Mouse (Mus musculus) liver, adult (tissue): ENCODE results near the gene Stim1.

Source experiments
- GATA4 ChIP-seq: IDR thresholded peaks from 2 replicates; pipeline ENCODE4 v1.6.1; 2014; ENCODE audit warnings: mild to moderate bottlenecking, low read length; ENCODE audit not compliant: insufficient replicate concordance

The Stim1 gene

DNA sequence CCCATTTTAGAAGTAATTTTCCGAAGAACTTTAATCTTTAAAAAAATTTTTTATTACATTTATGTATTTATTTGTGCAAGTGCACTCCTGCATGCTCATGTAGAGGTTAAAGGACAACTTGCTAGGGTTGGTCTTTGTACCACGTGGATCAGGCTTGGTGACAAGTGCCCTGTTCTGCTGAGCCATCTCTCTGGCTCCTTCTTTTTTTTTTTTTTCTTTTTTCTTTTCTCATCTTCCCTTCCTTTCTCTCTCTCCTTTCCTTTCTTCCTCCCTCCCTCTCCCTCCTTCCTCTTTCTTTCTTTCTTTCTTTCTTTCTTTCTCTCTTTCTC lies 45.9 kb downstream of the Stim1 start:
- TF ChIP-seq GATA4, result no peak

DNA sequence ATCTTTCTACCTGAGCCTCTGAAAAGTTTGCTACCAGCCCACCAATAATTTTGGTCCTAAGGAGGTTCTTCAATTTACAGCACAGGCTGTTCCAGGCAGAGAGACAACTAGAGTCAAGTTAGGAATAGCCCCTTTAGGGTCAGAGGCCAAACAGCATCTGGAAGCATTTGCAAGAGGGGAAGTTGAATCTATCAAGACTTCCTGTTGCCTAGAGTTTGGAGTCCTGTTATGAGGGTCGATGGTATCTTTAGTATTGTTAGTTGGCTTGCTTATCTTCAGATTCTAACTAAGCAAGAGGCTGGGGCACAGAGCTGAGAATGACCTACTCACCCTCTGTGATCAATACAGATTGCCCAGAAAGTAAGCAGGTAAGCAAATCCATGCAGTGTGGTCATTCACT lies 46.5 kb downstream of the Stim1 start:
- TF ChIP-seq GATA4, result peak; percentile 43; the same call in 1 of the 2 replicates

DNA sequence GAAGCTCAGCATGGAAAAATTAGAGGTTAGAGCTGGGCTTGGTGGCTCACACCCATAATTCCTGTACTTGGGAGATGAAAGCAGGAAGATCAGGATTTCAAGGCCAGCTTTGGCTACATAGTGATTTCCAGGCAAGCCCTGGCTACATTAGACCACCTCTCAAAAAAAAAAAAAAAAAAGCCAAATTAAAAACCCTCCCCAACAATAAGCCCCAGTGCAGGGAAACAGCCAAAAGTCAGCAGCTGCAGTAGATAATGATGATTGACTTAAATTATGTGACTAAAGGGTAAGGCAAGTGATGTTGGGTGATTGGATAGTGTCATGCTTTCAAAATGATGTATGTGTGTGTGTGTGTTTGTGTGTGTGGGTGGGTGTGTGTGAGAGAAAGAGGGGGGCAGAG lies 47.3 kb downstream of the Stim1 start:
- no peak for TF ChIP-seq GATA4

DNA sequence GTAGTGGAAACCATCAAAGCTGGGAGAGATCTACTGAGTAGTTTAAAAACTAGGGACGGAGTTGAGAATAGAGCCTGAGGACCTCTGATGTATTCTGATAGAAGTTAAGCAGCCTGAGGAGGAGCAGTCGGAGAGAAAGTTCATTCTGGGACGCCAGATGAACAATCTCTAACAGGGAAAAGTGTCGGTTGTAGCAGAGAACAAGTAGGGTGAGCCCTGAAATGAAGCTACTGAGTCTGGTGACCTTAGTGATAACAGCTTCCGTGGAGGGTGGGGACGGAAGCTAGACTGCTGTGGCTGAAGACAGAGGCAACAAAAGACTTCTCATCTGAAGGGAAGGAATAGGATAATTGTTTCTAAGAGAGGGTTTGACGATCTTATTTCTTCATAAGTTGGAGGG lies 47.8 kb downstream of the Stim1 start:
- peak; percentile 73; the same call in 1 of the 2 replicates for TF ChIP-seq GATA4

DNA sequence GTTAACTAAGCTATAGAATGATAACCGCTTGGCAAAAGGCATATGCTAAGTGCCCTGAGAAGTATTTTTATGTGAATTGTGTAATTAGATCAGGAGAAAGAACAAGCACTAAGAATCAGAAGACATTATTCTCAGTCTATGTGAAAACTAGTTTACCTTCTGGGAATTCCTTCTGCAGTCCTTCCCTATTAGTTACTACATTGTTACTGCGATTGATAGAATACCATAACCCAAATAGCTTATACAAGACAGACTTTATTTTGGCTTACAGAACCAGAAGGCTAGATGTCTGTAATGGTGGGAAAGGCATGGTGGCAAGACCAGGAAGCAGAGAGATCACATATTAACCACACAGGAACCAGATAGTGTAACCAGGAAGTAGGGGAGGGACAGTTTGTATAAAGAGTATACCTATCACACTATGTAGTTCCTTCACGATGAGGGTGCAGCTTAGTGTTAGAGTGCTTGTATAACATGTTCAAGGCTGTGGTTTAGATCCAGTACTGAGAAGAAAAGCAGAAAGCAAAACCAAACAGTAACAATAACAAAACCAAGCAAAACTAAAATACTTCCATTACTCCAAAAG lies 50.1 kb downstream of the Stim1 start:
- no peak for TF ChIP-seq GATA4

DNA sequence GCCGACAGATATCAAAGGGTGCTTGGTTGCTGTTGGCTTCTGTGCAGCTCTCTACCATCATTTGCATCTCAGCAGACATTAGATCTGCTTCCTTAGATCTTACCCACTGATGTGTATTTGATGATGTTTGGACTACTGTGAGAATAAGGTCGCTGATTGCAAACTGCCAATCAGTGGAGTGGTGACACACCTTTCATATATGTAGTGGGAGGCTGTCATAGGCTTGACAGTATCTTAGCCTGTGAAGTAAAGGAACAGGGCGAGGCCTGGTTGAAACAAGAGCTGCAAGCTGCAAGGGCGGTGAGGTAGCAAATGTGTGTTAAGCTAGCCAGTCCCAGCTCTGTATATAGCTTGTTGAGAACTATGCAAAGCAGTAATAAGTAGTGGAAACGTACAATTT lies 54.5 kb downstream of the Stim1 start:
- no peak for TF ChIP-seq GATA4

DNA sequence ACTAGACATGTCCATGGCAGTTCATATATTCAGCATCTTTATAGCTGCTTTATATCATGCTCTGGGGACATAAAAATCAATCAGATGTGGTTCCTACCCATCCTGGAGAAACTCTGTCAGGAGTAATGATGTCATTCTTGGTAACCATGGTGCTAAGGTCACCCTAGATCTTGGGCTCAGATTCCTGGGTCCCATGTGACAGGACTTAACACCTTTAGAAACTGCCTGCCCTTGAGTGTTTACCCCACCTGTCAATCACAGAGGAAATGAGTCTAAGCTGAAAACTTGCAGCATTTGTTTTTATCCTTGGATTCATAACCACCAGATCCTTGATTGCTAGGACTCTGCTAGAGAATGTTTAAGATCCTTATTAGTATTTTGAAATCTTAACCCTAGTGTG lies 58.7 kb downstream of the Stim1 start:
- no peak for TF ChIP-seq GATA4

DNA sequence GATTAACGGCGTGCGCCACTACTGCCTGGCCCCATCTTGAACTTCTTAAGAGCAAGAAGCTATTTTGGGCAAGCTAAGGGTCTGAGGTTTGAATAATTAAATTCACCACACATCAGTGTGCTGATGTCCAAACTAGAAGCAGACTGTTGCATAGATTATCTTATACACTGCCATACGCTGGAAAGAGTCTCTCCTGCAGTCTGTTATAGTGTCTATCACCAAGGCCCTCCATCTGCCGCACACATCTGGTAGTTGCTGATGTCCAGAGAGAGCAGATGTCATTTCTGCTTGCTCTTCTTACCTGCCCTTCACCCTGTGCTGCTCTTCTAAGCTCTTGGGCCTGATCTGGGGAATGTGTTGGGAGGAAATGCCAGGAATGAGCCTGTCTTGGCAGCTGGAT lies 62.7 kb downstream of the Stim1 start:
- TF ChIP-seq GATA4, result no peak

DNA sequence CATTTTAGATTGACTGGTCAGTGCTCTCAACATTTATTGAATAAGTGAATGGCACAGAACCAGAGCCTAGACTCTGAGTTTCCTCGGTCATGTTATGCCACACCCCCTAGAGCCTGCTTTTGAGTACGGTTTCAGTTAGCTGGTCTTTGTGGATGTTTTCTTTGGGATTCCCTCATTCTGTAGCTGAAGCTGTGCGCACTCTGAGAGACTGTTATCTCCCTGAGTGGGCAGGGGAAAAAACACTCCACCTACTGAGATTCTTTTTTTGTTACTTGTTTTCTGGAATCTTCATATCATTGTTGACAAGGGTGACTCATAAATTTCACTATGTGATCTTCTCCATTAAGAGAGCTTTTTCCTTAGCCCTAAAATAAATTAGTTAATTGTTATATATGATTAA lies 63.9 kb downstream of the Stim1 start:
- no peak for TF ChIP-seq GATA4

DNA sequence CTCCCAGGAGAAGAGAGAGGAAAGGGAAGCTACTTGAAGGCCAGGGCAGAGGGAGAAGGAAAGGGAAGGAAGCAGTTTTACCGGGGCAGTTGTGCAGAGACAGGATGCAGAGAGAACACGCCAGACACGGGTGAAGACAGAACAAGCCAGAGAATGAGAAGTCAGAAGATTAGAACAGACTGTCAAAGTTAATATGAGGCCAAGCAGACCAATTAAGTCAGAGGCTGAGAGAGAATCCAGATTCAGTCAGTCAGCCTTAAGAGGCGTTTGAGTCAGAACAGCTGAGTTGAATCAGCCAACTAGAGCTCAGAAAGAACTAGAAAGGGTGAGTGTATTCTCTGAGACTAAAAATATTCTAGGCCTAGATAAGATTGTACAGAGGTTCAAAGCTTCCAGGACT lies 66.1 kb downstream of the Stim1 start:
- TF ChIP-seq GATA4, result peak; percentile 19; the same call in 1 of the 2 replicates

DNA sequence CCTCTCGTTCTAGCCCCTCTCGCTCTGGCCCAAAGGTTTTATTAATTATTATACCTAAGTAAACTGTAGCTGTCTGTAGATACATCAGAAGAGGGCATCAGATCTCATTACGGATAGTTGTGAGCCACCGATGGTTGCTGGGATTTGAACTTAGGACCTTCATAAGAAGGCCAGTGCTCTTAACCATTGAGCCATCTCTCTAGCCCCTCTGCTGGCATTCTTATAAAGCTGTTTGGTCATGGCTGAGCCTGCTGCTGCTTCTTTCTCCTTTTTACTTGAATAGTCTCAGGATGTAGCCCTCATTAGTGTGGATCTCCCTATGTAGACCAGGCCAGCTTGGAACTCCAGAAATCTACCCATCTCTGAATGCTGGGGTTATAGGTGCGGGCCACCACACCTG lies 69.7 kb downstream of the Stim1 start:
- no peak for TF ChIP-seq GATA4

DNA sequence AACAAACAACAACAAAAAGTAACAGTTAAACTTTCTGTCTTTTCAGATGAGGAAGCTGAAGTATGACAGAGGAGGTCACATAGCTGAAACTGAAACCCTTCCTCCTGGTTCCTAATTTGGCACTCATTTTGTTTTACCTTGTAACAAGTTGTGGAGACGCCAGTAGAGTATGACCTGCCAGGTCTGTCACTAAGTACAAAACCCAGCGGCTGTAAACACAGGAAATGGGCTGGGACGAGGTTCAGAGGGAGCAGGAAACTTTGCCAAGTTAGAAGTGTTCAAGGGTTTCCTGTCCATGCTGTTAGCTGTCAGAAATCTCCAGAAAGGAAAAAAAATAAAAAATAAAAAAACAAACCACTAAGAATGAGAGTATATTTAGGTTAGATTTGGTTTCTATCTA lies 70.3 kb downstream of the Stim1 start:
- no peak for TF ChIP-seq GATA4

DNA sequence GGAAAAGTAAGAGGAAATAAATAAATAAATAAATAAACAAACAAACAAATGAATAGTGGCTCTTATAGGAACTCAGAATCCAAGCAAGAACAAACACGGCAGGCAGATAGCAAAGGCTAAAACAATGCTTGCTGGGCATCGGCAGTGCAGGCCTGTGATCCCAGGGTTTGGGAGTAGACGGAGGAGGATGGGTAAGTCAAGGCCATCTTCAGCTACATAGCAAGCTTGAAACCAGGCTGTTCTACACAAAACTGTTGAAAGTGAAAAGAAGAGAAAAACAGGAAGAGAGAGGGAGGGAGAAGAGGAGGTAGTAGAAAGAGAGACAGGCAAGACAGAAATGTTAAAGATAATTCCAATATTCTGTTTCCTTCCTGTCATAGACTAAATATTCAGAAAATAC lies 71.3 kb downstream of the Stim1 start:
- no peak for TF ChIP-seq GATA4

DNA sequence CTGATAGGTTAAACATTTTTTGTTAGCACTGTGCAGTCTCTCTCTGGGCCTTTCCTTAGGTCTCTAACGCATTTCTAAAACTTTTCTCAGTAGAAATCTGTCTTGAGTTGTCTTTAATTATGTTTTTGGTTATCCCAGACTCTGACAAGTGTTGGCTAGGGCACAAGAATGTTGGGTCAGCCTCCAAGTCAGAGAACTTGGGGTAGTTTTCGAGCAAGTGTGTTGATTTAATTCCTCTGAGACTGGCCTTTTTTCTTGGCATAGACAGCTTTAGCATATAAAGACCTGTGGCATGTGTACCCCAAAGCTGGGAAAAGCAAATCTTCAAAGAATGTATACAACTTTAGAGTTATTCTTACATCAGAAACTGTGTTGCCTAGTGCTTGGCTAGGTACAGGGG lies 78.3 kb downstream of the Stim1 start:
- no peak for TF ChIP-seq GATA4

DNA sequence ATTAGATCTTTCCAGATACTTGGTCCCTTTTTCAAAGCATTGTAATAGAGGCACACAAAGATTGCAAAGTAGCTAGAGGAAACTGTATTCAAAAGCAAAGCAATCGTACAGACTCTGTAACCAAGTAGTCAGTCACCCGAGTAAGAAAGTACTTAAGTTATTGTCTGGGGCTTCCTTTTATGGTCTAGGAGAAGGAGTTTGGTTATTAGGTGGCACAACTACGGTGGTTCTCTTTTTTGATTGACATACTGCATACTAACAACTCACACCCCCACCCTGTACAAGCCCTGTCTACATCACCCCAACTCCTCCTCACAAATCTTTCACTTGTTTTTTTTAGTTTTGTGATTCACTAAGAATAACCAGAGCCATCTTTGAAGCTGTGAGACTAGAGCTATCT lies 79.7 kb downstream of the Stim1 start:
- no peak for TF ChIP-seq GATA4

DNA sequence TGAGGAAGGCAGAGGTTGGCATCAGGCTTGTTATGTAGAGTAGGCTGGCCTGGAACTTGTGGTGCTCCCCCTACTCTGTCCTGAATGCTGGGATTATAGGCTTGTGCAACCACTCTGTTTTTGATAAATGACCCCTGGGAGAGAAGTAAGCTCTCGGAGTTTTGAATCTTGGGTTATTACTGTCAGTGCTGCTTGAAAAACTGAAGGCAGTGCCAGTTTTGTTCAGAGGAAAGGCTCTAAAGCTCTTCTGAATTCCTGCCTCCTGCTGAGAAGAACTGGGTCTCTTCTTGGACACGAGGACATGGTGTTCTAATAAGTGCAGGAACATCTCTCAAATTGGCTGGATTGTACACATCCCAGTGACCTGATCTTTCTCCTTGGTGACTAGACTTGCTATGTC lies 81.1 kb downstream of the Stim1 start:
- no peak for TF ChIP-seq GATA4

DNA sequence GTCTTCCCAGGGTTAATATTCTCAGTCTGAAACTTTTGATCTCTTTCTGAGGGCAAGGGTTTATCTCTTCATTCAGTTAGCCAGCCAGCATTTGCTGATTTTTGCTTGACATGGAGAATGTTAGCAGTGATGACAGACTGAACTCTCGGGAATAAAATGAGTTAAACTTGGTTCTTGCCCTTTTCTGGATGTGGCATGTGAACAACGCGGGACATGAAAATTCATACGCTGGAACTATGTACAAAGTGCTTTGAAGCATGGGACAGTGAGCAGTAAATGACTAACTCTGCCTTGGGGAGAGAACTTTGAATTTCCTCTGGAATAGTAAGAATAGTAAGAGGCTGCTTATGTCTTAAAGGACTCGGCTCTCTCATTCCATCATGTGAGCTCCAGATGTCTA lies 81.6 kb downstream of the Stim1 start:
- no peak for TF ChIP-seq GATA4

DNA sequence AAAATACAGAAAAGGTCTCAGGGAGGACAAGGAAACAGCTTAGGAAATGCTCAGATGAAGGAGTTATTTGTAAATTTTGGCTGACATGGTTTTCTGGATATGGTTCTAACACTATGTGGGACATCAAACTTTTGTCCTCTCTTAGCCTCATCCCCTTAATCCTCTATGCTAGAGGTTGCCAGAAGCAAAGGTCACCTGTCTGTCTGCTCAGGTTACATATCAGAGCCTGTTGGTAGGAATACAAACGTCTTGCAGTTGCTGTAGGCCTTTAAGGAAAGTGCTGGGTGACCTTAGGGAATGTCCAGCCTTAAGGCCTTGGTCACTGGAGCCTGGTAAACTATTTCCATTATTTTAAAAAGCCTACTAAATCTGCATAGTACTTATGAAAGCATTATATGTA lies 85.8 kb downstream of the Stim1 start:
- no peak for TF ChIP-seq GATA4

DNA sequence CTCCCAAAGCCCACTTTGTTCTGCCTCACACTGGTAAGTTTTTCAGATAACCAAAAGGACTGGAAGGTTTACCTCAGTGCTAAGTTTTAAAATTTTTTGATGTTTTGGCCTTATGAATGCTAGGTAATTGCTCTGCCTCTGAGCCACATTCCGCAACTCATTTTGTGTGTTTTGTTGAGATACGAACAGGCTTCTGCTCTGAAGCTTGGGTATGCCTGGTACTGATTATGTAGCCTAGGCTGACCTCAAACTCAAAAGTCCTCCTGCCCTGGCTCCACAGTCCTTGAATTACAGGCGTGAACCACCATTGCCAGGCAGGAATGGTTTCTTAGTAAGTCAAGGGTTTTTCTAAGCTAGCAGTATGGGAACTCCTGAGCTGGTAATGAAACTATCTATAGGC lies 90.5 kb downstream of the Stim1 start:
- no peak for TF ChIP-seq GATA4

DNA sequence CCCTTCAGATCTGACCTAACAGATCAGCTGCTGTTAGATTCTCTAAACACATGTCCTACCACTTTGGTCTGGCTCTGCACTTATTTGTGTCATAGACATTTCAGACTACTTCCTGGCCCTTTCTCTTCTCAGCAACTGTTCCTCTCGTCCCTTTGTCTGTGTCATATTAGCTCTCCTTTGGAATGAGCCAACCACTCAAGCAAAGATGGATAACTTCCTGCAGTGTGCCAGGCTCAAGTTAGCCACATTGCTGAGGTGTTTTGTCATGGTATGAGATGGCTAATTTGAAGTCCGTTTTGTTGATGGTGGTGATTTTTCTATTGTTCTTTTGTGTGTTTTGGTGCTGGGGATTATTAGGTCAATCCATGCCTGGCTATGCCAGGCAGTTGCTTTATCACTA lies 93.7 kb downstream of the Stim1 start:
- TF ChIP-seq GATA4, result no peak
